Mouse (Mus musculus): ENCODE data around the gene Sec14l2. TPM values are rescaled to one million over a fixed set of nuclear protein-coding genes. Genes with fewer than 3 reads are reported as not detected.
A peak's percentile ranks its signal among the peaks of the same experiment; 100 is the strongest.

Sec14l2 gene
- polyA plus RNA-seq, 1 experiment from 2014 or later = 7.6 TPM

DNA sequence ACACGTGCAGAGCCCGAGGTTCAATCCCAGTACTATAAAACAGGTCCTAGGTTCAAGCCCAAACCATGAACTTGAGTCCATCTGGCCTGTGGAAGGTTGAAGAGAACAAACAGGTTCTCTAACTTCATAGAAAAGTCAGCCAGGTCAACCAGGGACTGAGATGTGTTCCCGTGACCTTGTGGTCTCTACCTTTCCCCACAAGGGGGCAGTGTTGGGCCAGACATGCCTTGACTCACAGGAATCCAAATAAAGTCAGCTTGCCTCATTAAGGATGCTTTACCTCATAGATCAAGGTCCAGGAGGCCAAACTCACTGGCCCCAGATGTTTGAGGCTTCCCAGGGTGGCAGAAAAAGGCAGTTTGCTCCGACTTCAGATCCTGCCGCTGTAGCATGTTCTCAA, 69.6 kb downstream of the Sec14l2 start:
- Histone ChIP-seq H3K4me3 (ENCODE audit: low read depth, low read length) (no peak overlapping the region), H3K9ac (replicated peaks; ENCODE audit: low read depth) (no peak overlapping the region), H3K27me3 (replicated peaks; ENCODE audit: insufficient read depth, low read length) (no peaks in the 10 kb centered on the region), H3K27ac (ENCODE audit: low read length) (no peak overlapping the region), H3K9me3 (ENCODE audit: low read length) (no peaks in the 10 kb centered on the region), H3K4me1 (ENCODE audit: insufficient read depth, low read depth, low read length) (no peaks in the 10 kb centered on the region), H3K4me2 (replicated peaks; ENCODE audit: low read depth, low read length) (no peak overlapping the region), H3K36me3 (ENCODE audit: insufficient read depth, low read length) (no peaks in the 10 kb centered on the region)
- ATAC-seq = peak; percentile 72
- WGBS = 19% methylated on average over 5 of the region's 5 CpGs
- peak; percentile 78 for DNase-seq (ENCODE audit: low spot score)
- TF ChIP-seq CTCF (IDR thresholded peaks at IDR 0.05) (peak; percentile 92), EP300 (IDR thresholded peaks at IDR 0.05) (no peak)

DNA sequence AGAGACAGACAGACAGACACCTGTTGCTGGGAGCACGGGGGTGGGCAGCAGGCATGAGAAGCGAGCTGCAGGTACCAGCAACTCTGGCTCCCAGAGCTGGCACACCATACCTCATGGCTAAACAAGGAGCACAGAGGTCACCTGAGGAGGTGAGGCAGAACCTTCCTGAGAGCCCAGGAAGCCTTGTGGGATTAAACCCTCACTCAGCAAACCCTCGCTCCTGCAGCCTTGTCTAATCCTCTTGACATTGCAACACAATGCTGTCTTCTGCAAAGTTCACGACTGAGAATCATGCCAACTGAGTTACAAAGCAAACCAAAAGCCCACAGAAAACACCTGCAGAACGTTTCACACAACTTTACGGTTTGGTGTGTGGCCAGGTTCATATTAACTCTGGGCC, 74.8 kb downstream of the Sec14l2 start:
- H3K9ac ChIP-seq (replicated peaks; ENCODE audit: low read depth) = no peak overlapping the region
- TF ChIP-seq CTCF (IDR thresholded peaks at IDR 0.05) (no peak), EP300 (IDR thresholded peaks at IDR 0.05) (no peak)
- no peaks in the 10 kb centered on the region for H3K27me3 ChIP-seq (replicated peaks; ENCODE audit: insufficient read depth, low read length)
- no peaks in the 10 kb centered on the region for H3K4me1 ChIP-seq (ENCODE audit: insufficient read depth, low read depth, low read length)
- H3K36me3 ChIP-seq (ENCODE audit: insufficient read depth, low read length) = no peaks in the 10 kb centered on the region
- ATAC-seq (no peak), DNase-seq (ENCODE audit: low spot score) (no peak)
- 76% methylated on average over 6 of the region's 6 CpGs for WGBS
- no peak overlapping the region for H3K27ac ChIP-seq (ENCODE audit: low read length)
- no peak overlapping the region for H3K4me3 ChIP-seq (ENCODE audit: low read depth, low read length)
- no peak overlapping the region for H3K4me2 ChIP-seq (replicated peaks; ENCODE audit: low read depth, low read length)
- no peaks in the 10 kb centered on the region for H3K9me3 ChIP-seq (ENCODE audit: low read length)

DNA sequence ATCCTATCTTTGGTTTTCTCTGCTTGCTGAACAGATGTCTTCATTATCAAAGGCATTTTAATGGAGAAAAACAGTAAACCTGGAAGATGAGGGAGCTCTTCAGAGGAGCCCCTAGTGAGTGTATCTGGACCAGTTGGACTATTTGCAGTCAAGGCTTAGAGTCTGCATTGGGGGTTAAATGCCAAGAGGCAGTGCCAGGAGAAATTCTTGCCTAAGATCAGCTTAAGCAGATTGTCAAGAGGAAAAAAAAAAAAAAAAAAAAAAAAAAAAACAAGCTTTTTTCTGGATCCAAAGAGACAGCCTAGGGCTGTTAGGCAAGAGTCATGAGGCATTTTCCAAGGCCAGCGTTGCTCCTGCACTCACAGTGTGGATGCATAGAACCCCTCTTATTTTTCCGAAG, 75.4 kb downstream of the Sec14l2 start:
- no peak for TF ChIP-seq CTCF (IDR thresholded peaks at IDR 0.05)
- TF ChIP-seq EP300 (IDR thresholded peaks at IDR 0.05) = no peak
- ATAC-seq (peak; percentile 35), DNase-seq (ENCODE audit: low spot score) (peak; percentile 28)
- Histone ChIP-seq H3K9me3 (ENCODE audit: low read length) (no peaks in the 10 kb centered on the region), H3K36me3 (ENCODE audit: insufficient read depth, low read length) (no peaks in the 10 kb centered on the region), H3K4me3 (ENCODE audit: low read depth, low read length) (no peak overlapping the region), H3K4me1 (ENCODE audit: insufficient read depth, low read depth, low read length) (no peaks in the 10 kb centered on the region), H3K9ac (replicated peaks; ENCODE audit: low read depth) (no peak overlapping the region), H3K27ac (ENCODE audit: low read length) (no peak overlapping the region), H3K4me2 (replicated peaks; ENCODE audit: low read depth, low read length) (no peak overlapping the region), H3K27me3 (replicated peaks; ENCODE audit: insufficient read depth, low read length) (no peaks in the 10 kb centered on the region)
- WGBS = 67% methylated on average over 2 of the region's 2 CpGs

Small RNA genes lying within 50 kb of the gene (microRNA-seq; reads per million reads assigned to microRNA genes)
- 1.7 reads per million for gene Mir3060

Other genes starting within 250 kb of the Sec14l2 start
- 0.23 and 0.31 TPM in 2 replicates for gene 4921536K21Rik, start 228.3 kb downstream of the Sec14l2 start, polyA plus RNA-seq (2015; fragmentation: Nextera tagmentation; extraction: Ambion mirVana)
- 8.3 and 9.3 TPM in 2 replicates for gene Dusp18, start 228.2 kb downstream of the Sec14l2 start, polyA plus RNA-seq (2015; fragmentation: Nextera tagmentation; extraction: Ambion mirVana)
- gene Slc35e4, start 208.8 kb downstream of the Sec14l2 start, polyA plus RNA-seq (2015; fragmentation: Nextera tagmentation; extraction: Ambion mirVana) = 8.6 and 10.3 TPM in 2 replicates
- gene Tcn2, start 191.3 kb downstream of the Sec14l2 start, polyA plus RNA-seq (2015; fragmentation: Nextera tagmentation; extraction: Ambion mirVana) = 152 and 170 TPM in 2 replicates
- gene Pes1, start 159.4 kb downstream of the Sec14l2 start, polyA plus RNA-seq (2015; fragmentation: Nextera tagmentation; extraction: Ambion mirVana) = 34.2 and 38.3 TPM in 2 replicates
- not detected in 2 replicates for gene 4930556J24Rik, start 146.6 kb downstream of the Sec14l2 start, polyA plus RNA-seq (2015; fragmentation: Nextera tagmentation; extraction: Ambion mirVana)
- gene Gal3st1, start 139.8 kb downstream of the Sec14l2 start, polyA plus RNA-seq (2015; fragmentation: Nextera tagmentation; extraction: Ambion mirVana) = 20.5 and 21.1 TPM in 2 replicates
- gene Sec14l4, start 92.0 kb downstream of the Sec14l2 start, polyA plus RNA-seq (2015; fragmentation: Nextera tagmentation; extraction: Ambion mirVana) = 28.0 and 35.9 TPM in 2 replicates
- gene Sec14l3, start 58.6 kb downstream of the Sec14l2 start, polyA plus RNA-seq (2015; fragmentation: Nextera tagmentation; extraction: Ambion mirVana) = 529 and 716 TPM in 2 replicates
- 6.4 and 6.5 TPM in 2 replicates for gene Mtfp1, start 28.0 kb downstream of the Sec14l2 start, polyA plus RNA-seq (2015; fragmentation: Nextera tagmentation; extraction: Ambion mirVana)
- gene Rnf215, start 11.8 kb upstream of the Sec14l2 start, polyA plus RNA-seq (2015; fragmentation: Nextera tagmentation; extraction: Ambion mirVana) = 57.8 and 59.0 TPM in 2 replicates
- gene Ccdc157, start 36.9 kb upstream of the Sec14l2 start, polyA plus RNA-seq (2015; fragmentation: Nextera tagmentation; extraction: Ambion mirVana) = 7.3 and 8.2 TPM in 2 replicates
- gene Sf3a1, start 36.9 kb upstream of the Sec14l2 start, polyA plus RNA-seq (2015; fragmentation: Nextera tagmentation; extraction: Ambion mirVana) = 12.6 and 13.4 TPM in 2 replicates
- gene Tbc1d10a, start 63.4 kb upstream of the Sec14l2 start, polyA plus RNA-seq (2015; fragmentation: Nextera tagmentation; extraction: Ambion mirVana) = 41.7 and 43.8 TPM in 2 replicates
- 16.5 and 17.8 TPM in 2 replicates for gene Castor1, start 94.8 kb upstream of the Sec14l2 start, polyA plus RNA-seq (2015; fragmentation: Nextera tagmentation; extraction: Ambion mirVana)
- gene Osm, start 113.0 kb upstream of the Sec14l2 start, polyA plus RNA-seq (2015; fragmentation: Nextera tagmentation; extraction: Ambion mirVana) = 0.69 and 1.3 TPM in 2 replicates
- 0.57 and 0.94 TPM in 2 replicates for gene Lif, start 134.1 kb upstream of the Sec14l2 start, polyA plus RNA-seq (2015; fragmentation: Nextera tagmentation; extraction: Ambion mirVana)